Mouse (Mus musculus): Measurements from ENCODE around the gene Lsp1. TPM values are rescaled to one million over a fixed set of nuclear protein-coding genes. Genes with fewer than 3 reads are reported as not detected.

The Lsp1 gene
- 10 to 100 TPM; 43.2 to 60.3 TPM for total RNA-seq (2021)
- long read RNA-seq, experiment 1, partial matches to known transcripts, result 64 of 101 reads
- long read RNA-seq, experiment 1, other reads (novel, unspliced or antisense), result 32 of 101 reads
- long read RNA-seq, experiment 2, partial matches to known transcripts, result 24 of 64 reads
- long read RNA-seq, experiment 2, other reads (novel, unspliced or antisense), result 35 of 64 reads

- peak; percentile 9 for DNase-seq
Measured at GRCm38 (mm10) chr7:142460636-142461077, at the start of gene Lsp1. Lsp1 (plus strand) TSS chr7:142460809.

- no peak for DNase-seq
Measured at GRCm38 (mm10) chr7:142413285-142413684, 47.3 kb upstream of the Lsp1 start.

- no peak for DNase-seq
Measured at GRCm38 (mm10) chr7:142415314-142415713, 45.3 kb upstream of the Lsp1 start.

GRCm38 (mm10) chr7:142416225-142416624 lies 44.4 kb upstream of the Lsp1 start:
- no peak for DNase-seq

GRCm38 (mm10) chr7:142418027-142418426 lies 42.6 kb upstream of the Lsp1 start:
- no peak for DNase-seq

- DNase-seq, result no peak
Measured at GRCm38 (mm10) chr7:142418679-142419078, 41.9 kb upstream of the Lsp1 start.

- no peak for DNase-seq
Measured at GRCm38 (mm10) chr7:142419887-142420286, 40.7 kb upstream of the Lsp1 start.

GRCm38 (mm10) chr7:142421826-142422225 lies 38.8 kb upstream of the Lsp1 start:
- DNase-seq, result no peak

- no peak for DNase-seq
Measured at GRCm38 (mm10) chr7:142425641-142426213, 34.9 kb upstream of the Lsp1 start.

GRCm38 (mm10) chr7:142428213-142428612 lies 32.4 kb upstream of the Lsp1 start:
- DNase-seq, result no peak

GRCm38 (mm10) chr7:142430160-142430678 lies 30.4 kb upstream of the Lsp1 start:
- DNase-seq, result no peak

GRCm38 (mm10) chr7:142431106-142431505 lies 29.5 kb upstream of the Lsp1 start:
- DNase-seq, result no peak

- DNase-seq, result no peak
Measured at GRCm38 (mm10) chr7:142433623-142434022, 27.0 kb upstream of the Lsp1 start.

- no peak for DNase-seq
Measured at GRCm38 (mm10) chr7:142434137-142434865, 26.3 kb upstream of the Lsp1 start, which contains the start of gene Syt8. Syt8 (plus strand) TSS chr7:142434850.

- DNase-seq, result no peak
Measured at GRCm38 (mm10) chr7:142435524-142435923, 25.1 kb upstream of the Lsp1 start.

- no peak for DNase-seq
Measured at GRCm38 (mm10) chr7:142437324-142437723, 23.3 kb upstream of the Lsp1 start.

- DNase-seq, result peak; percentile 70
Measured at GRCm38 (mm10) chr7:142439966-142440365, 20.6 kb upstream of the Lsp1 start.

GRCm38 (mm10) chr7:142440657-142441114 lies 19.9 kb upstream of the Lsp1 start:
- peak; percentile 80 for DNase-seq

GRCm38 (mm10) chr7:142441585-142441984 lies 19.0 kb upstream of the Lsp1 start, which contains the start of gene Tnni2:
Tnni2 (plus strand) TSS chr7:142441808.
- DNase-seq, result peak; percentile 89

- peak; percentile 76 for DNase-seq
Measured at GRCm38 (mm10) chr7:142442081-142442907, 18.3 kb upstream of the Lsp1 start.

- DNase-seq, result no peak
Measured at GRCm38 (mm10) chr7:142442908-142443420, 17.6 kb upstream of the Lsp1 start.

GRCm38 (mm10) chr7:142443474-142443873 lies 17.1 kb upstream of the Lsp1 start:
- DNase-seq, result no peak

Data from gastrocnemius, postnatal 25 days (tissue).